Mouse (Mus musculus) natural killer cell, adult 2 months (primary cell): ENCODE measurements around the gene Krt32.

Experiments used
- DNase-seq, 2 experiments: peaks; one replicate each; pipeline ENCODE4 v3.0.0; 2022; ENCODE audit warnings: low spot score in 2 of 2

Krt32 gene

DNA sequence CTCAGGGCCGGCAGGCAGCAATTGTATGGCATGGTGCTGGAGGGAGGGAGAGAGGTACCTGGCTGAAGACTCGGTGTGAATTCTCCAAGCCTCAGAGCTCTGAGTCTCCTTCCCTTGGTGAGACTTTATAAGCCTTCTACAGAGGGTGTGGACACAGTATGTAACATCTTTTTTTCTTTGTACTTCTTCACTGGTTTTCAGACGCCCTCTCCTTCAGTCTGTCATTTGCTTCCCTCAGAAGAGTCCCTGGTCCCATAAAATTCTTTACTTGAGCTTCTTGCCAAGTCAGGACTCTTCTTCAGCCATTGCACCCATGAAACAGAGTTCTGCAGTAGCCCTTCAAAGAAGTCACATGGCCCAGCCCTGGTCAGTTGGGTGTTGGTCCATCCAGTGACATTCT lies 37.6 kb downstream of the Krt32 start, which contains the start of gene Krt31:
TSS of gene Krt31 (minus strand) at position 101 of the 400 bp plus-strand sequence.
- no peak for DNase-seq

DNA sequence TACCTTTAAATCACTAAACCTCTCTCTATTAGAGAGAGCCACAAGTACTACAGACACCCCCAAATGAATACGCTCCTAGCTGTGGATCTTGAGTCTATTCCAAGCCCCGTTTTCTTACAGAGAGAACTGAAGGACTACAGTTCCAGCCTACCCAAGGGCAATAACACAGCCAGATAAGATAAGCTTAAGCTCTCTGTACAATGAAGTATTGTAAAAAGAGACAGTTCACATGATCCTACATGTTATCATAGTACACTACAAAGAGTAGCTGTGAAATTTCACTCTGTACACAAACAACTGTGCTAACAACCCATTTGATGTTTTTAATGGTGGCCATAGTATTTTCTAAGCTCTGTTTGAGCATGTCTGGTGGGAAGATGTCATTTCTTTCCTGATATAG lies 40.8 kb downstream of the Krt32 start:
- no peak for DNase-seq

GRCm38 (mm10) chr11:100046303-100046866 lies 41.6 kb downstream of the Krt32 start:
- no peak for DNase-seq

GRCm38 (mm10) chr11:100041454-100041853 lies 46.6 kb downstream of the Krt32 start, which contains the start of gene Krt34:
Krt34 (minus strand) TSS chr11:100041554.
- no peak for DNase-seq
